Mouse (Mus musculus) bone marrow, adult 2 months (tissue): ENCODE results near the gene Arpc5.

Experiments used
- CTCF ChIP-seq: fragments of 200-500 bp; IDR thresholded peaks from 2 replicates; pipeline ENCODE4 v1.5.1; 2011; ENCODE audit warnings: low read length, control low read depth; ENCODE audit not compliant: control insufficient read depth, insufficient read depth
- POLR2A ChIP-seq: fragments of 200-500 bp; IDR thresholded peaks from 2 replicates; pipeline ENCODE4 v1.6.1; 2011; ENCODE audit warnings: low read depth, mild to moderate bottlenecking, control low read depth, low read length, borderline replicate concordance; ENCODE audit not compliant: control insufficient read depth

GRCm38 (mm10) chr1:152724286-152724685 lies 42.1 kb upstream of the Arpc5 start:
- TF ChIP-seq CTCF (peak; percentile 25), POLR2A (no peak)
